Mouse (Mus musculus) small intestine, adult 2 months (tissue): ENCODE results near the gene Hoxd8.

Experiments
- CTCF ChIP-seq: fragments of 200-500 bp; IDR thresholded peaks from 2 replicates; pipeline ENCODE4 v1.5.1; 2012; ENCODE audit warnings: low read depth, mild to moderate bottlenecking, control low read depth, inconsistent platforms, low read length, moderate library complexity, mixed read lengths; ENCODE audit not compliant: insufficient replicate concordance, insufficient read length; ENCODE audit errors: extremely low read depth
- POLR2A ChIP-seq: fragments of 200-500 bp; IDR thresholded peaks from 2 replicates; pipeline ENCODE4 v1.6.1; 2012; ENCODE audit warnings: low read depth, mild to moderate bottlenecking, control low read depth, inconsistent platforms, low read length, moderate library complexity

GRCm38 (mm10) chr2:74658024-74658666 is 46.3 kb upstream of the Hoxd8 start:
- no peak for TF ChIP-seq CTCF
- TF ChIP-seq POLR2A: no peak
